In the genomic region with DNA sequence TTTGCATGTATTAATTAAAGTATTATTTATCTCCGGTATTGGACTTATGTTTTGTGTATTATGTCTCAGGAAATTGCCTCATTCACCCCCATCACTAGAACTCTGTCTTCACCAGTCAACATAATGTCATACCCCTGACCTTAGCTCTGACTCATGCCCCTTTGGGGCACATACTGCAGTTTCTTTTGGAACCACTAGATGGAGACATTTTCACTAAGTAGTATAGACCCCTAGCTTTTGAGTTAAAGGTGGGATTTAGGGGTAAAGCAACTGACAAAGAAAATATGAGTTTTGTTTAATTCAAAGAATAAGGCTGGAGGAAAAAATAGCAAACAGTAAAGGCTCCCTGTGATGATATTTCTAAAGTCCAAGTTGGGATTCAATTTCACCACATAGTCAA, we compare ENCODE assay signal across 13 mouse cellular contexts.
DNase-seq lines count a peak whose midpoint lies in the region; ATAC-seq and TF ChIP-seq lines count a peak whose summit lies in the region.
"Had no signal": no experiment of that assay in that cellular context is flagged by ENCODE, and none has a peak within 500 bp of the region (broad histone marks: within the 10 kb centered on the region; RNA-seq: fewer than 3 reads in every experiment).

No protein-coding gene starts in this region.

- H3K36me3 ChIP-seq in forebrain, postnatal 0 days (ENCODE audit: insufficient read depth) = no peaks in the 10 kb centered on the region
- H3K36me3 ChIP-seq in forebrain, embryonic 12.5 days (replicated peaks) = no peaks in the 10 kb centered on the region
- H3K36me3 ChIP-seq in MEL (ENCODE audit: control insufficient read depth in 1 of 2, insufficient read depth in 2 of 2, low read length in 2 of 2) = no peaks in the 10 kb centered on the region
- H3K36me3 ChIP-seq: intestine, embryonic 15.5 days; limb, embryonic 12.5 days had no signal

- H3K9ac ChIP-seq in forebrain, postnatal 0 days = no peak overlapping the region
- H3K9ac ChIP-seq in forebrain, embryonic 12.5 days = no peak overlapping the region
- H3K9ac ChIP-seq in MEL (ENCODE audit: control insufficient read depth, low read depth, low read length, poor library complexity, severe bottlenecking) = no peak overlapping the region
- H3K9ac ChIP-seq: intestine, embryonic 15.5 days; limb, embryonic 12.5 days had no signal

- peak; percentile 21; the same call in 1 of the 2 replicates for TF ChIP-seq CTCF in forebrain, postnatal 0 days (IDR thresholded peaks at IDR 0.05; ENCODE audit: low read depth)
- peak; percentile 53 for TF ChIP-seq CTCF in left cerebral cortex, adult 2 months (IDR thresholded peaks at IDR 0.05)
- peak in 2 of 3 experiments; percentile 23 to 39; a peak in 3 of 6 replicates for TF ChIP-seq CTCF in MEL (IDR thresholded peaks at IDR 0.05 in 2 of 3, conservative IDR thresholded peaks at IDR 0.05 in 1 of 3; ENCODE audit: control insufficient read depth in 1 of 3, insufficient read depth in 1 of 3, low read depth in 2 of 3, low read length in 3 of 3, poor library complexity in 1 of 3, severe bottlenecking in 1 of 3)

- no peak overlapping the region for H3K27ac ChIP-seq in forebrain, postnatal 0 days (ENCODE audit: low read depth, low read length)
- H3K27ac ChIP-seq in forebrain, embryonic 12.5 days = no peak overlapping the region
- no peak overlapping the region for H3K27ac ChIP-seq in left cerebral cortex, adult 2 months
- no peak overlapping the region for H3K27ac ChIP-seq in MEL (ENCODE audit: control insufficient read depth, low read depth, low read length)
- H3K27ac ChIP-seq: intestine, embryonic 15.5 days; limb, embryonic 12.5 days had no signal

- no peak for ATAC-seq in forebrain, postnatal 0 days
- ATAC-seq in forebrain, embryonic 12.5 days (ENCODE audit: low FRiP score) = no peak
- ATAC-seq: intestine, embryonic 15.5 days had no signal

- no peak for TF ChIP-seq EP300 in MEL (IDR thresholded peaks at IDR 0.05; ENCODE audit: low read depth in 1 of 2, low read length in 2 of 2)

- no peaks in the 10 kb centered on the region for H3K79me2 ChIP-seq in MEL (ENCODE audit: control insufficient read depth, insufficient read depth, low read length, poor library complexity)

- H3K27me3 ChIP-seq in forebrain, postnatal 0 days (ENCODE audit: insufficient read depth, low read length) = no peaks in the 10 kb centered on the region
- no peaks in the 10 kb centered on the region for H3K27me3 ChIP-seq in forebrain, embryonic 12.5 days
- no peaks in the 10 kb centered on the region for H3K27me3 ChIP-seq in MEL (ENCODE audit: control insufficient read depth in 1 of 2, insufficient read depth in 2 of 2, low read length in 2 of 2)
- H3K27me3 ChIP-seq: CH12.LX; intestine, embryonic 15.5 days; limb, embryonic 12.5 days had no signal

- H3K4me1 ChIP-seq in forebrain, postnatal 0 days (ENCODE audit: insufficient read depth) = no peaks in the 10 kb centered on the region
- H3K4me1 ChIP-seq in forebrain, embryonic 12.5 days = no peaks in the 10 kb centered on the region
- no peaks in the 10 kb centered on the region for H3K4me1 ChIP-seq in MEL (ENCODE audit: control insufficient read depth in 1 of 2, insufficient read depth in 2 of 2, low read length in 2 of 2)
- H3K4me1 ChIP-seq: intestine, embryonic 15.5 days; limb, embryonic 12.5 days had no signal

- 33% methylated on average over 1 of the region's 1 CpGs for WGBS in forebrain, postnatal 0 days
- WGBS in forebrain, embryonic 12.5 days = 23% methylated on average over 1 of the region's 1 CpGs

- H3K9me3 ChIP-seq in forebrain, postnatal 0 days (ENCODE audit: low read length) = no peaks in the 10 kb centered on the region
- H3K9me3 ChIP-seq in forebrain, embryonic 12.5 days = no peaks in the 10 kb centered on the region
- no peaks in the 10 kb centered on the region for H3K9me3 ChIP-seq in MEL (replicated peaks; ENCODE audit: insufficient read depth, low read length)
- H3K9me3 ChIP-seq: intestine, embryonic 15.5 days; limb, embryonic 12.5 days had no signal

- no peak for DNase-seq in forebrain, postnatal 0 days
- DNase-seq in left cerebral cortex, adult 2 months (ENCODE audit: extremely low spot score in 1 of 2, low spot score in 2 of 2) = no peak
- no peak for DNase-seq in left cerebral cortex, postnatal 10 days (ENCODE audit: extremely low spot score in 1 of 2, low spot score in 2 of 2)
- peak; percentile 2 for DNase-seq in MEL (ENCODE audit: low read depth, low spot score)
- peak; percentile 1 for DNase-seq in embryo, embryonic 9.5 days (ENCODE audit: extremely low spot score)
- no peak for DNase-seq in left cerebral cortex, adult 18-20 months (ENCODE audit: low spot score in 2 of 2)
- DNase-seq in gastrocnemius, postnatal 25 days = no peak
- DNase-seq: heart, postnatal 14 days had no signal

- TF ChIP-seq RAD21 in MEL (IDR thresholded peaks at IDR 0.05; ENCODE audit: low read depth, low read length) = peak; percentile 16

- intact Hi-C loops in left cerebral cortex, adult 2 months (cut with DNase I) = no loop called here
- intact Hi-C loops in left cerebral cortex, postnatal 10 days (cut with DNase I) = no loop called here

- no peak for TF ChIP-seq POLR2A in MEL (IDR thresholded peaks at IDR 0.05; ENCODE audit: control insufficient read depth in 1 of 2, insufficient read depth in 1 of 2, low read depth in 1 of 2, low read length in 2 of 2, poor library complexity in 1 of 2)

- no peak overlapping the region for H3K4me2 ChIP-seq in forebrain, postnatal 0 days (ENCODE audit: low read depth)
- no peak overlapping the region for H3K4me2 ChIP-seq in forebrain, embryonic 12.5 days
- H3K4me2 ChIP-seq: intestine, embryonic 15.5 days; limb, embryonic 12.5 days had no signal

- H3K4me3 ChIP-seq in forebrain, postnatal 0 days (ENCODE audit: low read depth, low read length) = no peak overlapping the region
- H3K4me3 ChIP-seq in forebrain, embryonic 12.5 days (replicated peaks) = no peak overlapping the region
- H3K4me3 ChIP-seq in left cerebral cortex, adult 2 months = no peak overlapping the region
- H3K4me3 ChIP-seq in MEL (ENCODE audit: control insufficient read depth in 1 of 2, insufficient read depth in 1 of 2, low read depth in 2 of 2, low read length in 2 of 2) = no peak overlapping the region
- H3K4me3 ChIP-seq: intestine, embryonic 15.5 days; limb, embryonic 12.5 days; myocyte had no signal

TF ChIP-seq in MEL, 35 proteins besides CTCF, POLR2A, EP300 and RAD21:
- TF ChIP-seq JUND (IDR thresholded peaks at IDR 0.05; ENCODE audit: low read depth, low read length) (no peak), MEF2A (IDR thresholded peaks at IDR 0.05; ENCODE audit: extremely low read depth, insufficient replicate concordance, low read depth, low read length, poor library complexity, severe bottlenecking) (no peak), BHLHE40 (IDR thresholded peaks at IDR 0.05; ENCODE audit: borderline replicate concordance, low read depth, low read length) (no peak), SIN3A (IDR thresholded peaks at IDR 0.05; ENCODE audit: low read length) (no peak), CHD2 (IDR thresholded peaks at IDR 0.05; ENCODE audit: low read length) (no peak), ZKSCAN1 (IDR thresholded peaks at IDR 0.05; ENCODE audit: low read depth, low read length) (no peak), MAX (IDR thresholded peaks at IDR 0.05; ENCODE audit: low read length) (no peak), MAZ (IDR thresholded peaks at IDR 0.05; ENCODE audit: low read depth, low read length) (no peak), GATA1 (IDR thresholded peaks at IDR 0.05; ENCODE audit: low read depth, low read length) (no peak), NELFE (IDR thresholded peaks at IDR 0.05; ENCODE audit: low read depth, low read length) (no peak), USF1 (IDR thresholded peaks at IDR 0.05; ENCODE audit: low read depth, low read length) (no peak), ZC3H11A (IDR thresholded peaks at IDR 0.05; ENCODE audit: low read depth, low read length) (0 out of 2 replicates have a peak, but pooled peaks have one; percentile 1), SMC3 (IDR thresholded peaks at IDR 0.05; ENCODE audit: low read depth, low read length) (peak; percentile 37), POLR2AphosphoS5 (IDR thresholded peaks at IDR 0.05; ENCODE audit: borderline replicate concordance, low read depth, low read length) (no peak)

Comparison
In these comparisons a context has a peak if more than half of its experiments do, and no peak if none do; other contexts are left out.
1. DNase-seq: peak in MEL (single experiment) and embryo, embryonic 9.5 days (single experiment); none in forebrain, postnatal 0 days (single experiment), left cerebral cortex, adult 2 months (0 of 2), left cerebral cortex, postnatal 10 days (0 of 2), left cerebral cortex, adult 18-20 months (0 of 2) and gastrocnemius, postnatal 25 days (single experiment).
2. Peak in every context shown above with its lines, with median percentiles within 50 percentile points of each other: CTCF ChIP-seq.